Mouse (Mus musculus): ENCODE results near the gene Rnase9. TPM values are rescaled to one million over a fixed set of nuclear protein-coding genes. Genes with fewer than 3 reads are reported as not detected.
"Not testable (repeated sequence)": the region's sequence is repeated elsewhere in the genome, so short reads cannot be mapped to it uniquely, and the experiment has no call there.

Rnase9 gene
- polyA plus RNA-seq, 1 experiment from 2014 or later, result not detected

DNA sequence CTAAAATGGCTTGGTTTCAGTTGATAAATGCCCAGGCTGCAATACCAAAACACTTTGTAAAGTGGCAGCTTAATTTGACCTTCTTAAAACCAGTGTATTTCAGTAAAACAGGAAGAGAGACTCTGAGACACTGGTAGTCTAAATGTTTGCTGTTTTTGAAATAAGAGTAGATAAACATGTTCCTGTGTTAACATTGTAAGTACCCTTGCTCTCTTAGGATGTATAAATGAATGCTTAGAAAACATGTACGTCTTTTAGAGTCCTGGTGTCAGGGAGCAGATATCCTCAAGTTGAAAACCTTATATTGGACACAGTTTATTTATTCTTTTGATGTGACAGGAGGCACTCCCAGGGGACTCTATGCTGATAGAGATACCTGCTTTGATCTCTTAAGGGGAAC, 6.5 kb downstream of the Rnase9 start:
- Histone ChIP-seq H3K9me3 (no peaks in the 10 kb centered on the region), H3K27ac (no peak overlapping the region), H3K4me3 (no peak overlapping the region), H3K9ac (no peak overlapping the region), H3K36me3 (no peaks in the 10 kb centered on the region), H3K27me3 (replicated peaks) (no peaks in the 10 kb centered on the region), H3K4me1 (no peaks in the 10 kb centered on the region), H3K4me2 (replicated peaks) (no peak overlapping the region)
- WGBS, result 27% methylated on average over 1 of the region's 1 CpGs
- ATAC-seq (ENCODE audit: low FRiP score, low read depth), result no peak

DNA sequence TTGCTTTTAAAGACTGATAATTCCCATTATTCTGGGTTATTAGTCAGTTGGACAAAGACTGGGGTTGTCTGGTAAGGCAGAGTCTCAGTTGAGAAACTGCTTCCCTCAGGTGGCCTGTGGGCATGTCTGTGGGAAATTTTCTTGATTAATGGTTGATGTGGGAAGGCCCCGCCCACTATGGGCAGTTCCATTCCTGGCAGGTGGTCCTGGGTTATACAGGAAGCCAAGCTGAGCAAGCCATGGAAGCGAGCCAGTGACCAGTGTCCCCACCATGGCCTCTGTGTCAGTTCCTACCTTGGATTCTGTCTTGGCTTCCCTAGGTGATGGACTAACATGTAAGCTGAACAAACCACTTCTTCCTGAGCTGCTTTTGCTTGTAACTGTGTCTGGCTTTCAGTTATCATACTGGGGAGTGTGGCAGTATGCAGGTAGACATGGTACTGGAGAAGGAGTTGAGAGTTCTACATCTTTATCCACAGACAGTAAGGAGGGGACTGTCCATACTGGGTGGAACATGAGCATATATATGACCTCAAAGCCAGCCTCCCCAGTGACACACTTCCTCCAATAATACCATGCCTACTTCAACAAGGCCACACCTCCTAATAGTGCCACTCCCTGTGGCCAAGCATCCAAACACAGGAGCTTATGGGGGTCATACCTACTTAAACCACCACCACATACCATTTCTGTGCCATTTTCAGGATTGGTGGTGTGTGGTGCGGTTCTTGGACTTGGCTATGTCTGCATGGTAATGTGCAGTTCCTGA, 14.1 kb downstream of the Rnase9 start:
- H3K27me3 ChIP-seq (replicated peaks), result no peaks in the 10 kb centered on the region
- H3K9ac ChIP-seq, result no peak overlapping the region
- ATAC-seq (ENCODE audit: low FRiP score, low read depth), result no peak
- H3K4me3 ChIP-seq, result no peak overlapping the region
- no peaks in the 10 kb centered on the region for H3K36me3 ChIP-seq
- no peaks in the 10 kb centered on the region for H3K9me3 ChIP-seq
- H3K4me2 ChIP-seq (replicated peaks), result no peak overlapping the region
- no peaks in the 10 kb centered on the region for H3K4me1 ChIP-seq
- 63% methylated on average over 3 of the region's 3 CpGs for WGBS
- H3K27ac ChIP-seq, result no peak overlapping the region

DNA sequence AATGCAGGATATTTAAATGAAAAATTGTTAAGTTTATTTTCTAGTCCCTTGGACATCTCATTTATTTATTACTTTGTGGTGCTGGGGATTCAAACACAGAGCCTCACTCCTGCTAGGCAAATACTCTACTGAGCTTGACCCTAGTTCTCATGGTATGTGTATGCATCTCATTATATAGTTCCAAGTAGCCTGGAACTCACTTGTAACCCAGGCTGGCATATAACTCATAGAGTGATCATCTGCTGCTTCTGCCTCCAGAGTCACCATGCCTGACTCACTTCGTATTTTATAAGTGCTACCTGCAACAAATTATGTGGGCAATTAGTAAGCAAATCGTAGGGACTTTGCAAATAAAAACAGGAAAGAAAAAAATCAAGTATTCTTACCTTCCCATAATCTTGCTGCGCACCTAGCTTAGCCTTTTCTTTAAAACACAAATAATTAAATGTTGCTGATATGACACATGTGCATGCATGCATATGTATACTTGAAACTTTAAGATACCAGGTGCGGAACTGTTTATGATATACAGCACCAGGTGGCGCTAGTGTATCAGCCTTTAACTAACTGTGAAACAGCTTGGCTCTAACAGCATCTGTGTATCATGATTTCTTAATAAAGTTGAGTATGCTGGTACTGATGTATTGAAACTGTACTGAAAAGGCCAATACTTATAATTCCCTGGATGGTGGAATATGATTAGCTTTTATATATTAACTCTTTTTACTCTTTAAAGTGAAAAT, 15.1 kb downstream of the Rnase9 start:
- Histone ChIP-seq H3K9ac (no peak overlapping the region), H3K4me3 (no peak overlapping the region), H3K9me3 (no peaks in the 10 kb centered on the region), H3K27ac (no peak overlapping the region), H3K4me2 (replicated peaks) (no peak overlapping the region), H3K4me1 (no peaks in the 10 kb centered on the region), H3K36me3 (no peaks in the 10 kb centered on the region), H3K27me3 (replicated peaks) (no peaks in the 10 kb centered on the region)
- 39% methylated on average over 5 of the region's 5 CpGs for WGBS
- 0 out of 2 replicates have a peak, but pooled peaks have one; percentile 53 for ATAC-seq (ENCODE audit: low FRiP score, low read depth)

DNA sequence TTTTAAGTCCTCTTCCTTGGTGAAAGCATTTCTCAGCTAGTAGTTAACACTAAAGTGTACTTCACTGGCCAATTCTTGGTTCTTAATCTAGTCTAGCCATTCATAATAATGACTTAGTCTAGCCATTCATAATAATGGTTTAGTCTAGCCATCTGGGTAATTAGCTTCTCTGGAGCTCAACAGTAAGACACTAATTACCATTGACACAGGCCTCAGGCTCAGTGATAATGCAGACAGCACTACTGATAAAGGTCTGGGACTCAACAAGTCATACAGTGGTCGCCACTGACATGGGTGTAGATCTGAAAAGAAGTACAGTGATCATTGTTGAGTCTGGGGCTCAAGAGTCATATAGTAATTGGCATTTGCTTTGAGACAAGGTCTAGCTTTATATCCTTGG, 16.8 kb downstream of the Rnase9 start:
- Histone ChIP-seq H3K9ac (no peak overlapping the region), H3K9me3 (no peaks in the 10 kb centered on the region), H3K27me3 (replicated peaks) (no peaks in the 10 kb centered on the region), H3K27ac (no peak overlapping the region), H3K4me2 (replicated peaks) (no peak overlapping the region), H3K4me1 (no peaks in the 10 kb centered on the region), H3K36me3 (no peaks in the 10 kb centered on the region), H3K4me3 (no peak overlapping the region)
- WGBS, result 95% methylated on average over 1 of the region's 1 CpGs
- no peak for ATAC-seq (ENCODE audit: low FRiP score, low read depth)

DNA sequence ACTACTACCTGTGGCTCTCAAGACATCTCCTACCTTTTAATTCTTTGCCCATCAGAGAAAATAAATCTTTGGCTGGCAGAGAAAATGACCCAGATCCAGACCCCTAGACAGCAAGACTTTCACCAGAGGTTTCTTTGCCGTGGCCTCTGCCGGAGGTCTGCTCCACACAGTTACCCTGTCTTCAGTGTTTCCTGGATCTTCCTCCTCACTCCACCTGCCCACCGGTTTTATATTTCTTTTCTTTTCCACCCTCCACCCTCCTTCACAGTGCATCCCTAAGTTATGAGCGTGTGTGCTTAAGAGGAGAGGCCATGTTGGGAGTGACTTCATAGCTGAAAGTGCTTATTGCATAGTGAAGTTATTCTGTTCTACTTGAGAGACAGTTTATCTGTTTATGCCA, 18.2 kb downstream of the Rnase9 start:
- no peak overlapping the region for H3K9ac ChIP-seq
- WGBS, result 80% methylated on average over 4 of the region's 4 CpGs
- ATAC-seq (ENCODE audit: low FRiP score, low read depth), result no peak
- no peak overlapping the region for H3K4me2 ChIP-seq (replicated peaks)
- no peaks in the 10 kb centered on the region for H3K9me3 ChIP-seq
- no peak overlapping the region for H3K27ac ChIP-seq
- no peaks in the 10 kb centered on the region for H3K36me3 ChIP-seq
- H3K4me1 ChIP-seq, result no peaks in the 10 kb centered on the region
- H3K27me3 ChIP-seq (replicated peaks), result no peaks in the 10 kb centered on the region
- H3K4me3 ChIP-seq, result no peak overlapping the region

DNA sequence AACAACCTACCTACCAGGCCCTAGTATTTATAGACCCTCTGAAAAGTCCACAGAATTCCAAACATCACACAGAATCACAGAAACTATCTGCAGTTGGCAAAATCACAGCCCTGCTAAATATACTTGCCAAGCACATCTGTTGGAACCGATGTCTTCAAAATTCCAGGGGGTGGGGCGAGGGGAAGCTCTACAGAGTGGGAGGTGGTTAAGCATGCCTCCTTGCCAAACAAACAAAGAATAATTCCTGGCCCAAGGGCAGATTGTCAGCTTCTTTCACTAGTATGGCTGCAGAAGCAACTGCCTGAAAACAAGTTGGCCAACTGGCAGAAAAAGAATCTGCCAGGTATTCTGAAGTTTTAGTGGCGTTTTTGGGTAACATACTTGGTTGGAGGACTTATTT, 24.4 kb downstream of the Rnase9 start:
- no peaks in the 10 kb centered on the region for H3K36me3 ChIP-seq
- H3K9ac ChIP-seq, result no peak overlapping the region
- H3K4me1 ChIP-seq, result no peaks in the 10 kb centered on the region
- H3K4me3 ChIP-seq, result no peak overlapping the region
- WGBS, result 81% methylated on average over 3 of the region's 3 CpGs
- no peak for ATAC-seq (ENCODE audit: low FRiP score, low read depth)
- H3K27ac ChIP-seq, result no peak overlapping the region
- no peak overlapping the region for H3K4me2 ChIP-seq (replicated peaks)
- H3K9me3 ChIP-seq, result no peaks in the 10 kb centered on the region
- H3K27me3 ChIP-seq (replicated peaks), result no peaks in the 10 kb centered on the region

DNA sequence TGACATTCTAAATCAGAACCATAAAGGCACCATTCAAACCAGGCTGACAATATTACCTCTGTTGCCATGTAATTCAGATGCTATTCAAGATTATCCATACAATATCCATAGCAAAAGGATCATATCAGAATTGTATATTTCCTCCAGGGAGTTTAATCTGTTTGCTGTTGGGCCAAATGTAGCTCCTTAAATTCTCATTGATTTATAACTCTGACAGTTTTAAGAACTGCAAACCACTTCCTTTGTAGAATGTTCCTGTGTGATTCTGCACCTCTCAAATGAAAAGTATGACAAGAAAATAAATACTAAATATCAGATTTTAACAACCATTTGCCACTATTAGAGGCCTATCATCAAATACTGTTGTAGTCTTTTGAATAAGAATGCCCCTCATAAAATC, 25.9 kb downstream of the Rnase9 start:
- Histone ChIP-seq H3K27me3 (replicated peaks) (no peaks in the 10 kb centered on the region), H3K27ac (no peak overlapping the region), H3K9ac (no peak overlapping the region), H3K4me2 (replicated peaks) (no peak overlapping the region), H3K4me1 (no peaks in the 10 kb centered on the region), H3K9me3 (no peaks in the 10 kb centered on the region), H3K4me3 (no peak overlapping the region), H3K36me3 (no peaks in the 10 kb centered on the region)
- no peak for ATAC-seq (ENCODE audit: low FRiP score, low read depth)

DNA sequence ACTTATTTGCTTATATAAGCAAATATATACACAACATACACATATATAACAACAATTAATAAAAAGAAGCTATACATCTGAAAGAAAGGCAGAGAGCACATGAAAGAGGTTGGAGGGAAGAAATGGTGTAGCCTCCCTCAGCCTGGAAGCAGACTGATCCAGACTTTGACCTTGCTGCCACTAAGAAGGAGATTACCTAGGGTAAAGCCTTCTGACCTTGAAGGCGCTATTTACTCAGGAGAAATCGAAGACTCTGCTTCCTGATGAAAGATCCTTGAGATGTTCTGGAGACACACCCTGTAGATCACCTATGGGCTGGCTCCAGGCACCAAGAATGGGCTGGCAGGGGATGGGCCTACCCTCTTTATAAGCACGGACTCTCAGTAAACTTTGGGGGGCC, 26.9 kb downstream of the Rnase9 start:
- H3K9me3 ChIP-seq; H3K36me3 ChIP-seq; H3K27me3 ChIP-seq (replicated peaks); ATAC-seq (ENCODE audit: low FRiP score, low read depth); H3K4me3 ChIP-seq; H3K27ac ChIP-seq; H3K4me1 ChIP-seq; H3K4me2 ChIP-seq (replicated peaks); H3K9ac ChIP-seq: not testable (repeated sequence)
- 92% methylated on average over 3 of the region's 3 CpGs for WGBS

DNA sequence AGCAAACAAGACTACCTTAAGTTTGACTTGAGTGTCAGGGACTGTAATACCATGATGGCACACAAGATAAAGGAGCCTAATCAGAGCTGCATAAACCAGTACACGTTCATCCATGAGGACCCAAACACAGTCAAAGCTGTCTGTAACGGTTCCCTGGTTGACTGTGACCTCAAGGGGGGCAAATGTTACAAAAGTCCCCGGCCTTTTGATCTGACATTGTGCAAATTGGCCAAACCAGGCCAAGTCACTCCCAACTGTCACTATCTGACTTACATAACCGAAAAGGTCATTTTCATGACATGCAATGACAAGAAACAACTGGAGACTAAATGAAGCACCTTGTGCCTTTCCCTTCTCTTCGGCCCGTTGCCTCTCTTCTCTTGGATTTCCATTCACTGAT, 32.1 kb downstream of the Rnase9 start:
- H3K4me3 ChIP-seq, result no peak overlapping the region
- H3K4me1 ChIP-seq, result no peaks in the 10 kb centered on the region
- no peaks in the 10 kb centered on the region for H3K36me3 ChIP-seq
- ATAC-seq (ENCODE audit: low FRiP score, low read depth), result no peak
- no peak overlapping the region for H3K4me2 ChIP-seq (replicated peaks)
- H3K9me3 ChIP-seq, result no peaks in the 10 kb centered on the region
- H3K27ac ChIP-seq, result no peak overlapping the region
- WGBS, result 84% methylated on average over 6 of the region's 6 CpGs
- H3K9ac ChIP-seq, result no peak overlapping the region
- no peaks in the 10 kb centered on the region for H3K27me3 ChIP-seq (replicated peaks)

DNA sequence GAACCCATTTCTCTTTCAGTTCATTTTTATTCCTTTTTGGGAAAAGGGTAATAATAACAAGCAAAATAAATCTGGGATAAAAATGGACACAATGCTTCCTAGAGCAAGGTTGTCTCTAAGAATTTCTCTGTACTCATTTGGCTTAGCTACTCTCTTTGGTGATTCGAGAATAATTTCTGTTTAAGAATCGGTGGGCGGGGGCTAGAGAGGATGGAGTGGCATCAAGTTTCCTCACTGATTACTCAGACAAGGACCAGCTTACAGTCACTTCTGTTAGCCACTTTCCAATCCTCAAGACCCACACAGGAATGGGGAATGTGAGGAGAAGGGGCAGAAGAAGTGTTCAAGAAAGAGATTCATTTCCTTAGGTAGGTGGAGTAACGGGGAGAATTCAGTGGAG, 32.9 kb downstream of the Rnase9 start:
- H3K9ac ChIP-seq, result no peak overlapping the region
- H3K27me3 ChIP-seq (replicated peaks), result no peaks in the 10 kb centered on the region
- 91% methylated on average over 4 of the region's 4 CpGs for WGBS
- no peak for ATAC-seq (ENCODE audit: low FRiP score, low read depth)
- H3K27ac ChIP-seq, result no peak overlapping the region
- no peaks in the 10 kb centered on the region for H3K9me3 ChIP-seq
- no peak overlapping the region for H3K4me2 ChIP-seq (replicated peaks)
- no peak overlapping the region for H3K4me3 ChIP-seq
- H3K36me3 ChIP-seq, result no peaks in the 10 kb centered on the region
- H3K4me1 ChIP-seq, result no peaks in the 10 kb centered on the region

DNA sequence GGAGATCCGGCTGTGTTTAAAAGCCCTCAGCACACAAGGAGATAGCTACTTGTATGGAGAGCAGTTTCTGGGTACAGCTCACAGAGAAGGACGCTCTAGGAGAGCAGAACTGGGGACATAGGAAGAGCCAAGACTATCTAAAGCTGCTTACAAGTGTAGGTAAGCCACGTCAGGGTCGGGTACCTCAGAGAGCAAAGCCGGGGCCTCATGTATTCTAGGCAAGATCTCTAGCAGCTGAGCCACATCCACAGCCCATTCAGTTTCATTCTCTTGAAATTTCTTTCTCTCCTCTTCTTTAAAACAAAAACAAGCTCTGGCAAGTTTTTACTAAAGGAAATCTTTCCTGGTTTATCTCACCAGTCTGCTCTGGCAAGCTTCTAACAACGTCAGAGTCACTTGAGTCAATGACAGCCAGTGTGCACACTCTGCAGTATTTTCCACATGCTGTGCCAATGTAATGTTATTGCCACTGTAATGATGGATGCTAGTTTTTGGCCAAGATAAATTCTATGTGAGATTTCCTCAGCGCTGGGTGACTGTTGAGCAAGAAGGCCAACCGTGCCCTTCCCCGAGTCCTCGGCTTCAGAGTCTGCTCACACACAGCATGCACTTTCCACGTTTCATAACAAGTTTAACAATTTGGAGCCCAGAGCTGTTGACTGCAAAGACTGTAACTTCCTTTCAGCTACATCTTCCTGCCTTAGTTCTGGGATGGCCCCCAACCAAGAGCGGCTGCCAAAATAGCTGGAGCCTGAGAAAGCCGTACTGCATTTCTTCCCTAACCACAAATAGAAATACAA, 33.6 kb downstream of the Rnase9 start:
- no peak overlapping the region for H3K4me2 ChIP-seq (replicated peaks)
- H3K36me3 ChIP-seq, result no peaks in the 10 kb centered on the region
- no peak overlapping the region for H3K9ac ChIP-seq
- ATAC-seq (ENCODE audit: low FRiP score, low read depth), result no peak
- H3K9me3 ChIP-seq, result no peaks in the 10 kb centered on the region
- H3K4me1 ChIP-seq, result no peaks in the 10 kb centered on the region
- no peak overlapping the region for H3K4me3 ChIP-seq
- no peak overlapping the region for H3K27ac ChIP-seq
- 82% methylated on average over 13 of the region's 13 CpGs for WGBS
- no peaks in the 10 kb centered on the region for H3K27me3 ChIP-seq (replicated peaks)

DNA sequence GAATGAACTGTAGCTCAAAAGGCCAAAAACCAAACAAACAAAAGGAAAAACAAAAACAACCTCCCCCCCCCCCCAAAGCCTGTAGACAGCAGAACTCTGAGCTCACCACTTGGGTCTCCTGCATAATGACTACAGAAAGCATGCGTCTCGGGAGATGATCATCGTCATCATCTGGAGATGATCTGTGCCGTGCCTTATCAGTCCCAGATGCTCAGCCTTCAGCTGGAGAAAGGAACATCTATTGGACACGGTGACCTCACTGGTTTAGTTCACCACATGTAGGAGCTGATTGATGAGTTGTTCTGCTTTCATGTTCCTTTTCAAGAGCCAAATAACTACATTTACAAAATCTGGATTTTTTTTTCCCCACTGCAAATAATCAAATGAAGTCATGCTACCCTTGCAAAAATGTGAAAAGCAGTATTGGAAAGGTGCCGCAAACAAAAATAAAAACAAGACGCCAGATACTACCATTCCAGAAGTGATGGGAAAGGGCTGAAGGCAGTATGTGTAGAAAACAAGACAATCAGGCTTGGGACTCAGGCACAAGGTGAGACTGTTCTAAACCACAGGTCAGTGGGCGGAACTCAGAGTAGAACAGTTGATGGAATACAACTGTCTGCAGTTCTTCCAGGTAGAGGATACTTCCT, 34.4 kb downstream of the Rnase9 start, which contains the start of gene Rnase10:
TSS of gene Rnase10 (plus strand) at position 600 of the 650 bp plus-strand sequence.
- H3K9me3 ChIP-seq, result no peaks in the 10 kb centered on the region
- no peak within 1 kb of the TSS for H3K9ac ChIP-seq
- no peak within 1 kb of the TSS for H3K27ac ChIP-seq
- no peak within 1 kb of the TSS for H3K4me3 ChIP-seq
- H3K4me1 ChIP-seq, result no peaks in the 10 kb centered on the region
- no peaks in the 10 kb centered on the region for H3K36me3 ChIP-seq
- ATAC-seq (ENCODE audit: low FRiP score, low read depth), result no peak
- WGBS, result 90% methylated on average over 8 of the region's 8 CpGs
- no peaks in the 10 kb centered on the region for H3K27me3 ChIP-seq (replicated peaks)
- no peak within 1 kb of the TSS for H3K4me2 ChIP-seq (replicated peaks)
